8 mouse cellular contexts compared by ENCODE assay signal in genomic region chr12:110601241-110602218, GRCm38 (mm10). TPM values are rescaled to one million over a fixed set of nuclear protein-coding genes. Genes with fewer than 3 reads are reported as not detected.
DNase-seq lines count a peak whose midpoint lies in the region; ATAC-seq and TF ChIP-seq lines count a peak whose summit lies in the region.

Gene Dync1h1, plus strand, starts transcription at chr12:110601452.

- in situ Hi-C loops in Patski (cut with MboI; ENCODE audit: low pct_unique_long_range_greater_than_20kb), result no loop called here

- peak; percentile 87 for ATAC-seq in Patski
- ATAC-seq in hindbrain, embryonic 14.5 days (ENCODE audit: low FRiP score), result peak; percentile 95

- CTCF ChIA-PET in Patski (lab: Charles Lee), result no interaction called here

- H3K9me3 ChIP-seq in hindbrain, embryonic 14.5 days (ENCODE audit: control insufficient read depth, low read length), result no peaks in the 10 kb centered on the region

- no peaks in the 10 kb centered on the region for H3K27me3 ChIP-seq in Patski
- H3K27me3 ChIP-seq in hindbrain, embryonic 14.5 days (ENCODE audit: control insufficient read depth, insufficient read depth, low read length), result no peaks in the 10 kb centered on the region

- POLR2A ChIA-PET in Patski (lab: Charles Lee), result interaction anchor here (1.0 kb wide), 1 partner anchor 96 kb away, joined by 3 read pairs; no protein-coding TSS in a partner anchor

- no peak for TF ChIP-seq CTCF in Patski (IDR thresholded peaks at IDR 0.05)

- H3K4me3 ChIP-seq in hindbrain, embryonic 14.5 days (replicated peaks; ENCODE audit: low read length), result peak within 1 kb of the TSS; percentile 82

- peak within 1 kb of the TSS; percentile 94 for H3K4me2 ChIP-seq in hindbrain, embryonic 14.5 days (replicated peaks)

- DNase-seq in Patski (ENCODE audit: low read depth, low spot score), result no peak
- peak; percentile 95 to 97 for DNase-seq in cerebellum, postnatal 14 days
- peak; percentile 81 to 83 for DNase-seq in frontal cortex, postnatal 25 days (ENCODE audit: low spot score in 2 of 2)
- peak; percentile 95 for DNase-seq in hindbrain, embryonic 14.5 days (ENCODE audit: low spot score)
- peak; percentile 91 for DNase-seq in layer of hippocampus, postnatal 36 days
- peak; percentile 96 for DNase-seq in lung, postnatal 36 days
- DNase-seq in retina, postnatal 1 day, result peak; percentile 95
- DNase-seq in urinary bladder, adult 18-20 months (ENCODE audit: low spot score in 2 of 2), result peak; percentile 86 to 89

- under 1% methylated on average over 99 of the region's 105 CpGs for WGBS in hindbrain, embryonic 14.5 days

- H3K9ac ChIP-seq in hindbrain, embryonic 14.5 days, result peak within 1 kb of the TSS; percentile 92

- H3K27ac ChIP-seq in hindbrain, embryonic 14.5 days, result peak within 1 kb of the TSS; percentile 96

- peaks cover 1% of the 10 kb centered on the region; the same call in 1 of the 2 replicates for H3K36me3 ChIP-seq in hindbrain, embryonic 14.5 days (replicated peaks; ENCODE audit: control insufficient read depth, insufficient read depth)

- H3K4me1 ChIP-seq in hindbrain, embryonic 14.5 days (replicated peaks; ENCODE audit: control insufficient read depth, insufficient read depth, low read length), result peaks cover 35% of the 10 kb centered on the region

RNA-seq across cellular contexts. Expression of gene Dync1h1, which starts in this region (rescaled TPM):
- polyA plus RNA-seq in Patski (2021), result 188 TPM
- 114 and 117 TPM in 2 replicates for polyA plus RNA-seq in hindbrain, embryonic 14.5 days (2014; fragmentation: Nextera tagmentation; extraction: Ambion mirVana)
- 100 to 1,000 TPM; 282 to 292 TPM for total RNA-seq in layer of hippocampus, postnatal 36 days (2021)
